Mouse (Mus musculus) lung, adult 2 months (tissue): ENCODE data around the gene Armc2.

ENCODE experiments used
- CTCF ChIP-seq: fragments of 200-500 bp; IDR thresholded peaks from 2 replicates; pipeline ENCODE4 v1.5.1; 2011; ENCODE audit warnings: mild to moderate bottlenecking, low read length, control low read depth; ENCODE audit not compliant: insufficient read depth
- POLR2A ChIP-seq: fragments of 200-500 bp; IDR thresholded peaks from 2 replicates; pipeline ENCODE4 v1.6.1; 2011; ENCODE audit warnings: low read depth, mild to moderate bottlenecking, control low read depth, low read length, borderline replicate concordance; ENCODE audit errors: extremely low read depth

DNA sequence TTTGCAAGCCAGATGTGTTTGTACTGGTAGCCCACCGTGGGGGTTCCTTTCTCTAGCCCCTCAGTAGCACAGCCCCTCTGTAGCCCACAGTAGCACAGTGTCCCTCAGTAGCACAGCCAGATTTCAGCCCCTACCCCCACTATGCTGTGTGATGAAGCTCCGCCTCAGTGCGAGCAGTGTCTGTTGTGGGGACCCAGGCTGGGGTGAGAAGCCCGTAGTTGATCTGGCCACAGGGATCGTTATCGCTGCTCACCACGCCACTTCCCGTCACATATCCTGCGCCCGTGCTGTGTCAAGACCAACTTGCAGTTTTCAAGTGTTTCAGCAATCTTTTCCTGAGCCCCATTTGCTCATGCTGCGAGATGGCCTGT is 39.0 kb upstream of the Armc2 start:
- TF ChIP-seq POLR2A (no peak), CTCF (no peak)
